Mouse (Mus musculus) embryonic facial prominence, embryonic 12.5 days (tissue): ENCODE results near the gene Ankrd52. TPM values are rescaled to one million over a fixed set of nuclear protein-coding genes. Genes with fewer than 3 reads are reported as not detected.

Experiments used
- ATAC-seq: fragments of 200-750 bp; cut with Nextera tagmentation; 2 replicates; pipeline ENCODE4 v1.8.0; 2017; ENCODE audit not compliant: insufficient number of reproducible peaks, insufficient read depth, low FRiP score, low TSS enrichment
- H3K27ac ChIP-seq: fragments of 300-500 bp; sonication (generic); 2 replicates; pipeline ENCODE4 v1.5.1; 2016; ENCODE audit warnings: mild to moderate bottlenecking
- H3K27me3 ChIP-seq: fragments of 300-500 bp; sonication (generic); 2 replicates; pipeline ENCODE4 v1.6.1; 2016; ENCODE audit warnings: mild to moderate bottlenecking, moderate library complexity
- H3K36me3 ChIP-seq: fragments of 300-500 bp; sonication (generic); 2 replicates; pipeline ENCODE4 v1.6.1; 2016; ENCODE audit warnings: mild to moderate bottlenecking
- H3K4me1 ChIP-seq: fragments of 300-500 bp; sonication (generic); 2 replicates; pipeline ENCODE4 v1.6.1; 2016
- H3K4me2 ChIP-seq: fragments of 300-500 bp; sonication (generic); replicated peaks from 2 replicates; pipeline ENCODE4 v1.6.1; 2016; ENCODE audit warnings: mild to moderate bottlenecking, moderate library complexity
- H3K4me3 ChIP-seq: fragments of 300-500 bp; sonication (generic); 2 replicates; pipeline ENCODE4 v1.5.1; 2016; ENCODE audit warnings: mild to moderate bottlenecking
- H3K9ac ChIP-seq: fragments of 300-500 bp; sonication (generic); 2 replicates; pipeline ENCODE4 v1.6.1; 2016; ENCODE audit warnings: mild to moderate bottlenecking, moderate library complexity
- H3K9me3 ChIP-seq: fragments of 300-500 bp; sonication (generic); 2 replicates; pipeline ENCODE4 v1.6.1; 2016; ENCODE audit warnings: mild to moderate bottlenecking, moderate library complexity
- WGBS: fragments of 180-500 bp; shearing (Covaris S2); methylation state at CpG from one replicate; pipeline ENCODE4 v1.1.7; 2016; 5-methylcytosine and 5-hydroxymethylcytosine counted together
- polyA plus RNA-seq: library from polyadenylated mRNA; unstranded; fragments of >200 nt; fragmentation: Nextera tagmentation; extraction: Ambion mirVana; gene quantifications from 2 replicates; pipeline ENCODE4 v1.2.1, GENCODE M21; 2016

Gene Ankrd52
- polyA plus RNA-seq, 1 experiment from 2014 or later, result 14.8 TPM

DNA sequence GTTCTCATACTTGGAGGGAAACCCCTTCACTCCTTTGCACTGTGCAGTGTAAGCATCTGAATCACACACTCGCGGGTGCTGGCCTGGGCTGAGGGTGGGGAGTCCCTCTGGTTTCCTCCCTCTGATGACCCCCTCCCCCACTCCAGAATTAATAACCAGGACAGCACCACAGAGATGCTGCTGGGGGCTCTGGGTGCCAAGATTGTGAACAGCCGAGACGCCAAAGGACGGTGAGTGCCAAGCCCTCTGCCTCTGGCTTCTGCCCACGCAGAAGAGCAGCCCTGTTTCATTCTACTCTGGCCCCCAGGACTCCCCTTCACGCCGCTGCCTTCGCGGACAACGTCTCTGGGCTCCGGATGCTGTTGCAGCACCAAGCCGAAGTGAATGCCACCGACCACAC is 12.0 kb downstream of the Ankrd52 start:
- ATAC-seq, result no peak
- Histone ChIP-seq H3K4me2 (no peak overlapping the region), H3K4me3 (no peak overlapping the region), H3K36me3 (peaks cover 99% of the 10 kb centered on the region), H3K27me3 (no peaks in the 10 kb centered on the region), H3K9ac (no peak overlapping the region), H3K27ac (no peak overlapping the region), H3K4me1 (no peaks in the 10 kb centered on the region), H3K9me3 (no peaks in the 10 kb centered on the region)
- 90% methylated on average over 14 of the region's 14 CpGs for WGBS

- Histone ChIP-seq H3K27ac (no peak overlapping the region), H3K9ac (no peak overlapping the region), H3K27me3 (no peaks in the 10 kb centered on the region), H3K36me3 (peaks cover 99% of the 10 kb centered on the region), H3K4me1 (no peaks in the 10 kb centered on the region), H3K9me3 (no peaks in the 10 kb centered on the region), H3K4me2 (no peak overlapping the region), H3K4me3 (no peak overlapping the region)
- ATAC-seq, result no peak
- WGBS, result 91% methylated on average over 6 of the region's 6 CpGs
These were observed 12.7 kb downstream of the Ankrd52 start for GRCm38 (mm10) chr10:128389570-128389969.

- Histone ChIP-seq H3K27ac (no peak overlapping the region), H3K9me3 (no peaks in the 10 kb centered on the region), H3K4me2 (no peak overlapping the region), H3K4me3 (no peak overlapping the region), H3K4me1 (no peaks in the 10 kb centered on the region), H3K27me3 (no peaks in the 10 kb centered on the region), H3K36me3 (peaks cover 99% of the 10 kb centered on the region), H3K9ac (no peak overlapping the region)
- WGBS, result 89% methylated on average over 12 of the region's 12 CpGs
- ATAC-seq, result no peak
These were observed 13.5 kb downstream of the Ankrd52 start for GRCm38 (mm10) chr10:128390366-128390765.

GRCm38 (mm10) chr10:128391850-128392249 is 14.9 kb downstream of the Ankrd52 start:
- H3K36me3 ChIP-seq, result peaks cover 99% of the 10 kb centered on the region
- ATAC-seq, result no peak
- no peak overlapping the region for H3K4me3 ChIP-seq
- no peaks in the 10 kb centered on the region for H3K9me3 ChIP-seq
- H3K4me1 ChIP-seq, result no peaks in the 10 kb centered on the region
- no peak overlapping the region for H3K4me2 ChIP-seq
- no peak overlapping the region for H3K9ac ChIP-seq
- no peaks in the 10 kb centered on the region for H3K27me3 ChIP-seq
- WGBS, result 78% methylated on average over 6 of the region's 6 CpGs
- no peak overlapping the region for H3K27ac ChIP-seq

DNA sequence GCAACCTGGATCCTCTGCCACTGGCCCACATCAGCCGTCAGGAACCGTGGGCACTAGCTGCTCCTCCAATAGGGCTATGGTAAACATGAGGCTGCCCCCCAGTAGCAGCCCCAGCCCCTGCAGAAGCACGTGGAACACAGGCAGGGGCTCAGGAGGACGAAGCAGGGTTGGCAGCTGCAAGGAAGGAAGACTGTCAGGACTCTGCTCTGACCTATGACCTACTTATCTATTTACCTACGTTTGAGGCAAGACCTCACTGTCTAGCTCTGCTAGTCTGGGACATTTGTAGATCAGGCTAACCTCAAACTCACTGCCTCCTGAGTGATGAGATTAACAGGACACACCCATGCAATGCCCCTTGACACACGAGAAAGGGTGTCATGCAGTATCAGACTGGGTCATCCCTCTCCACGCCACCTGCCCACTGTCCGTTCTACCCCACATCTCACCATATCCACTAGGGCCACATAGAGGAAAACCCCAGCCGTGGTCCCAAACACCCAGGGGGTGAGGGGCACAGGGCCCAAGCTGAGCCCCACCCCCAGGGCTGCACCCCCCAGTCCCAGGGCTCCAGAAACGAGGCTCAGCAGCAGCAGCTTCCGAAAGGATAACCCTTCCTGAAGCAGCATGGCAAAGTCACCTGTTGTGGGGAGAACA is 19.2 kb downstream of the Ankrd52 start:
- H3K9me3 ChIP-seq, result no peaks in the 10 kb centered on the region
- 0 out of 2 replicates have a peak, but pooled peaks cover 5% of the 10 kb centered on the region for H3K4me1 ChIP-seq
- H3K4me2 ChIP-seq, result no peak overlapping the region
- no peak overlapping the region for H3K9ac ChIP-seq
- no peak overlapping the region for H3K4me3 ChIP-seq
- no peak for ATAC-seq
- whole genome bisulfite sequencing, result 65% methylated on average over 11 of the region's 11 CpGs
- H3K36me3 ChIP-seq, result peaks cover 63% of the 10 kb centered on the region
- no peak overlapping the region for H3K27ac ChIP-seq
- no peaks in the 10 kb centered on the region for H3K27me3 ChIP-seq

- 0 out of 2 replicates have a peak, but pooled peaks cover 2% of the 10 kb centered on the region for H3K27me3 ChIP-seq
- H3K9ac ChIP-seq, result no peak overlapping the region
- no peak overlapping the region for H3K4me2 ChIP-seq
- no peak for ATAC-seq
- H3K4me3 ChIP-seq, result no peak overlapping the region
- no peak overlapping the region for H3K27ac ChIP-seq
- H3K4me1 ChIP-seq, result 0 out of 2 replicates have a peak, but pooled peaks cover 5% of the 10 kb centered on the region
- no peaks in the 10 kb centered on the region for H3K9me3 ChIP-seq
- WGBS, result 73% methylated on average over 10 of the region's 10 CpGs
- peaks cover 57% of the 10 kb centered on the region for H3K36me3 ChIP-seq
These were observed 19.9 kb downstream of the Ankrd52 start for GRCm38 (mm10) chr10:128396716-128397264.

DNA sequence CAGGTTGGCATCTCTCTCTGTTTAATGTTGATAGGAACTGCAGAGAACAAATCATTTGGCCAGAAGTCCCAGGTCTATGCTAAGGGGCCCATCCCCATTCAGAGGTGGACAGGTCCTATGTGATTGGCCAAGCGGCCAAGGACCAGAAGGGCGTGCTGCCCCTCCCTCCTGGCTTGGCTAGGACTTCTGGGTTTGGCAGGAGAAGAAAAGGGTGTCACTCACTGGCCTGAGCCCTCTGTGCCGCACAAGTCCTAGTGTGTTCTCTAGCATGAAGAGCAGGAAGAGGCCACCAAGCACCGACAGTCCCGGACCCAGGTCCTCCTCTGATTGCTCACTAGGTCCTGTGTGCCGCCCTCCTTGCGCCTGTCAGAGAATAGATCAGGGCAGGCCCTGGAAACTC is 20.6 kb downstream of the Ankrd52 start:
- 0 out of 2 replicates have a peak, but pooled peaks cover 2% of the 10 kb centered on the region for H3K27me3 ChIP-seq
- 0 out of 2 replicates have a peak, but pooled peaks cover 5% of the 10 kb centered on the region for H3K4me1 ChIP-seq
- no peak overlapping the region for H3K9ac ChIP-seq
- no peaks in the 10 kb centered on the region for H3K9me3 ChIP-seq
- no peak for ATAC-seq
- peaks cover 50% of the 10 kb centered on the region for H3K36me3 ChIP-seq
- 59% methylated on average over 7 of the region's 7 CpGs for WGBS
- no peak overlapping the region for H3K4me2 ChIP-seq
- no peak overlapping the region for H3K27ac ChIP-seq
- H3K4me3 ChIP-seq, result no peak overlapping the region

DNA sequence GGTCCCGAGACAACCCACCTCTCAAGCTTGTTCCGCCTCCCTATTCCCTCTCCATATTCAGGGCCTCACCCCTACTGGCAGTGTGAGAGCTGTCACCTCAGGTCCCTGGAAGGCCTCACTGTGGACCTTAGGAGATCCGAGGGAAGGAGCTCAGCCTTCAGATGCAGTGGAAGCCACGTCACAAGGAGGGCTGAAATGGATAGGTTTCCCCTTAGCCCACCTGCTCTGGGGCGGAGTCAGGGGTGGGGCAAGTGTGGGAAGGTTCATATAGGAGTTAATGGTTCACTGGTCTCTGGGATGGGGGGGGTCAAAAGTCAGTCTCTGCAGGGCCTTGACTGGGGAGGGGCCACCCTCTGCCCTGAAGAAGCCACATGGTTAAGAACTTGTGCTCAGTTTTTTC is 23.4 kb downstream of the Ankrd52 start:
- WGBS, result 29% methylated on average over 5 of the region's 5 CpGs
- 0 out of 2 replicates have a peak, but pooled peaks cover 2% of the 10 kb centered on the region for H3K27me3 ChIP-seq
- no peak overlapping the region for H3K4me3 ChIP-seq
- H3K36me3 ChIP-seq, result peaks cover 21% of the 10 kb centered on the region
- no peak for ATAC-seq
- no peak overlapping the region for H3K4me2 ChIP-seq
- H3K9ac ChIP-seq, result no peak overlapping the region
- H3K4me1 ChIP-seq, result 0 out of 2 replicates have a peak, but pooled peaks cover 5% of the 10 kb centered on the region
- H3K9me3 ChIP-seq, result no peaks in the 10 kb centered on the region
- no peak overlapping the region for H3K27ac ChIP-seq

GRCm38 (mm10) chr10:128401056-128401455 is 24.1 kb downstream of the Ankrd52 start, which contains the start of gene Slc39a5:
Slc39a5 (minus strand) TSS chr10:128401229.
- 6% methylated on average over 2 of the region's 2 CpGs for WGBS
- Histone ChIP-seq H3K4me1 (0 out of 2 replicates have a peak, but pooled peaks cover 5% of the 10 kb centered on the region), H3K9me3 (no peaks in the 10 kb centered on the region), H3K36me3 (peaks cover 17% of the 10 kb centered on the region), H3K27ac (no peak within 1 kb of the TSS), H3K27me3 (0 out of 2 replicates have a peak, but pooled peaks cover 2% of the 10 kb centered on the region), H3K9ac (no peak within 1 kb of the TSS), H3K4me3 (no peak within 1 kb of the TSS), H3K4me2 (no peak within 1 kb of the TSS)
- no peak for ATAC-seq

- 0 out of 2 replicates have a peak, but pooled peaks cover 5% of the 10 kb centered on the region for H3K4me1 ChIP-seq
- H3K9me3 ChIP-seq, result no peaks in the 10 kb centered on the region
- WGBS, result 74% methylated on average over 9 of the region's 9 CpGs
- H3K4me3 ChIP-seq, result no peak overlapping the region
- H3K36me3 ChIP-seq, result peaks cover 16% of the 10 kb centered on the region
- no peak for ATAC-seq
- no peak overlapping the region for H3K9ac ChIP-seq
- H3K27me3 ChIP-seq, result 0 out of 2 replicates have a peak, but pooled peaks cover 2% of the 10 kb centered on the region
- H3K4me2 ChIP-seq, result no peak overlapping the region
- no peak overlapping the region for H3K27ac ChIP-seq
These were observed 24.7 kb downstream of the Ankrd52 start for GRCm38 (mm10) chr10:128401638-128402037.

DNA sequence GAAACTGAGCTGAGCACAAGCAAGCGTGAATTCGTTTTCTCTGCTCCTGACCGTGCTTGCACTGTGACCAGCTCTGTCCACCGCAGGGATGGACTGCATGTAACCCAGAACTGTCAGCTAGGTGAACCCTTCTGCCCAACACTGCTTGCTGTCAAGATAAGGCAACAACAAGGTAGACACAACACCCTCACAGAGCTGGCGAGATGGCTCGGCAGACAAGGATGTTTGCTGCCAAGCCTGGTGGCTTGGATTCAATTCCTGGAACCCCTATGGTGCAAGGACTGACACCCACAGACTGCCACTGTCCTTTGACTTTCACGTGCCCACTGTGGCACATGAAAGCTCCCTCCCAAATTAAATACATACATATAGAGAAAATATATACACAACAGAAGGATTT is 27.0 kb downstream of the Ankrd52 start:
- Histone ChIP-seq H3K27me3 (0 out of 2 replicates have a peak, but pooled peaks cover 2% of the 10 kb centered on the region), H3K36me3 (peaks cover 8% of the 10 kb centered on the region), H3K9me3 (no peaks in the 10 kb centered on the region), H3K4me3 (no peak overlapping the region), H3K4me2 (no peak overlapping the region), H3K4me1 (peaks cover 11% of the 10 kb centered on the region; the same call in 1 of the 2 replicates), H3K9ac (no peak overlapping the region), H3K27ac (no peak overlapping the region)
- no peak for ATAC-seq
- 86% methylated on average over 7 of the region's 7 CpGs for WGBS
